Mouse (Mus musculus): ENCODE measurements around the gene Unk.

GRCm38 (mm10) chr11:116110131-116110530 is 80.0 kb downstream of the Unk start:
- no peak for TF ChIP-seq POLR2A (IDR thresholded peaks at IDR 0.05; ENCODE audit: control insufficient read depth, extremely low read depth, insufficient read depth, low read length, poor library complexity)
- TF ChIP-seq CTCF (IDR thresholded peaks at IDR 0.05; ENCODE audit: borderline replicate concordance, control insufficient read depth, extremely low read depth, insufficient read depth, low read length, poor library complexity): no peak

Data from thymus, adult 2 months (tissue).